Mouse (Mus musculus): ENCODE results near the gene Vmn1r166.
"Not testable (repeated sequence)": the region's sequence is repeated elsewhere in the genome, so short reads cannot be mapped to it uniquely, and the experiment has no call there.

Vmn1r166 gene

DNA sequence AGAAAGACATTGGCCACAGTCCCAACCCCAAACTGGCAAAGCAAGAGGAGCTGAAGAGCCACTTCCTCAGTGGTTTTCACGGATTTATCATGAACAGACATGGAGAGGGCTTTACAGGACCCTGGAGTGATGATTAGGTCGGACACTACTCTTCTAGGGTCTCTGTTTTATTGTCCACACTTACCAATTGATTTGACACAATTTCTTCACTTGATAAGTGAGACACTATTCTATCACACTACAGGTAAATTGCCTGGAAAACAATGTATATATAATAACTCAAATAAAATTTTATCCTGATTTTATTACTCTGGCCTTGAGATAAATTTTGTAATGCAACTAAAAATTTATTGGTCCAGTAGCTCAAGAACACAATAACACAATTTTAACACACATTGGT is at the start of gene Vmn1r166:
Gene Vmn1r166 (minus strand): TSS at position 101 of the 400 bp plus-strand sequence.
- DNase-seq (ENCODE audit: inconsistent age in 2 of 2, low spot score in 1 of 2), result not testable (repeated sequence)

- DNase-seq (ENCODE audit: inconsistent age in 2 of 2, low spot score in 1 of 2), result not testable (repeated sequence)
These were observed 49.4 kb upstream of the Vmn1r166 start, which contains the start of gene Nlrp4e for GRCm38 (mm10) chr7:23300892-23301291. Nlrp4e (plus strand) TSS chr7:23301192.

- DNase-seq (ENCODE audit: inconsistent age in 2 of 2, low spot score in 1 of 2), result not testable (repeated sequence)
These were observed 27.3 kb upstream of the Vmn1r166 start, which contains the start of gene Gm6902 for GRCm38 (mm10) chr7:23278800-23279199. Gm6902 (minus strand) TSS chr7:23278900.

DNA sequence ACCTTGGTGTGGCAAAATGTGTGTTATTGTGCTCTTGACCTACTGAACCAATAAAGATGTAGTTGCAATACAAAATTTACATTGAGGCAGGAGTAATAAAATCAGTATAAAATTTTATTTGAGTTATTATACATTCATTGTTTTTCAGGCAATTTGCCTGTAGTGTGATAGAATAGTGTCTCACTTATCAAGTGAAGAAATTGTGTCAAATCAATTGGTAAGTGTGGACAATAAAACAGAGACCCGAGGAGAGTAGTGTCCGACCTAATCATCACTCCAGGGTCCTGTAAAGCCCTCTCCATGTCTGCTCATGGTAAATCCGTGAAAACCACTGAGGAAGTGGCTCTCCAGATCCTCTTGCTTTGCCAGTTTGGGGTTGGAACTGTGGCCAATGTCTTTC is 34.5 kb downstream of the Vmn1r166 start, which contains the start of gene Vmn1r165:
Gene Vmn1r165 (plus strand): TSS at position 301 of the 400 bp plus-strand sequence.
- not testable (repeated sequence) for DNase-seq (ENCODE audit: inconsistent age in 2 of 2, low spot score in 1 of 2)
